Mouse (Mus musculus): ENCODE results near the gene Flt4. TPM values are rescaled to one million over a fixed set of nuclear protein-coding genes. Genes with fewer than 3 reads are reported as not detected.

Flt4 gene
- polyA plus RNA-seq, 1 experiment = 0.02 TPM

DNA sequence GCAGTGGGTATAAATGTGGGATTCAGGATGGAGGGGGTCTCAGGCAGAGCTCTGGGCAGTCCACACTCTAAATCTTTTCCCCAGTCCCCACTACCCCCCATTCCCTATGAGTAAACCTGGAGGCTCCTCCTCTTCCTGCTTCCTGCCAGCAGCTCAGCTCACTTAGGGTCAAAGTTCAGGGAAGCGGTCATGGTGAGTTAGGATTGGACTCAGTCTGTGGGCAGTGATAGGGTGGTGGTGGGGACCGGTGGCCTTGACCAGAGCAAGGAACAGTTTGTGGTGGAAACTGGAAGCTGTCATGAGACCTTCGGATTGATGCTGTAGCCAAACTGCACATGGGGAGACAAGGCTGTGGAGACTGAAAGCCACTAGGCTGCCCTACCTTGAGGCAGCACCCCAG, 15.1 kb downstream of the Flt4 start:
- H3K79me3 ChIP-seq (ENCODE audit: low read depth) = no peaks in the 10 kb centered on the region
- H3K36me3 ChIP-seq (ENCODE audit: control insufficient read depth, insufficient read depth) = no peaks in the 10 kb centered on the region
- H3K4me3 ChIP-seq (ENCODE audit: insufficient read depth, poor library complexity, severe bottlenecking) = no peak overlapping the region
- H3K79me2 ChIP-seq (ENCODE audit: control insufficient read depth, insufficient read depth) = no peaks in the 10 kb centered on the region
- peaks cover 32% of the 10 kb centered on the region for H3K27me3 ChIP-seq (ENCODE audit: control insufficient read depth, insufficient read depth, insufficient read length)
- no peak for TF ChIP-seq MYOD1 (IDR thresholded peaks at IDR 0.05; ENCODE audit: control insufficient read depth, insufficient read length, low read depth)
- H3ac ChIP-seq (ENCODE audit: control insufficient read depth, insufficient read length, low read depth) = no peak overlapping the region

DNA sequence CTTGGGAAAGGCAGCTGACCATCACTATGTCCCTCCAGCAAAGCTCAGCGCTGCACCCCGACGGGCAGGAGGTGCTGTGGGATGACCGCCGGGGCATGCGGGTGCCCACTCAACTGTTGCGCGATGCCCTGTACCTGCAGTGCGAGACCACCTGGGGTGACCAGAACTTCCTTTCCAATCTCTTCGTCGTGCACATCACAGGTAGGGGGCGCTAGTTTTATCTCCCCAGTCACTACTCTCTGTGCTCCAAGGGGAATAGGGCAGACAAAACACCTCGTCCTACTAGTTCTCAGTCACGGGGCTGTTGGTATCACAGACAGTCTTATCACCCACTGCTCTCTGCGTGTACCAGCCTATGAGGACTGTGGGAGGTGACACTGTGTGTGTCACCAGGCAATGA, 16.8 kb downstream of the Flt4 start:
- Histone ChIP-seq H3ac (ENCODE audit: control insufficient read depth, insufficient read length, low read depth) (no peak overlapping the region), H3K4me3 (ENCODE audit: insufficient read depth, poor library complexity, severe bottlenecking) (no peak overlapping the region), H3K36me3 (ENCODE audit: control insufficient read depth, insufficient read depth) (no peaks in the 10 kb centered on the region), H3K27me3 (ENCODE audit: control insufficient read depth, insufficient read depth, insufficient read length) (peaks cover 30% of the 10 kb centered on the region), H3K79me2 (ENCODE audit: control insufficient read depth, insufficient read depth) (no peaks in the 10 kb centered on the region), H3K79me3 (ENCODE audit: low read depth) (no peaks in the 10 kb centered on the region)
- no peak for TF ChIP-seq MAX (IDR thresholded peaks at IDR 0.05)

DNA sequence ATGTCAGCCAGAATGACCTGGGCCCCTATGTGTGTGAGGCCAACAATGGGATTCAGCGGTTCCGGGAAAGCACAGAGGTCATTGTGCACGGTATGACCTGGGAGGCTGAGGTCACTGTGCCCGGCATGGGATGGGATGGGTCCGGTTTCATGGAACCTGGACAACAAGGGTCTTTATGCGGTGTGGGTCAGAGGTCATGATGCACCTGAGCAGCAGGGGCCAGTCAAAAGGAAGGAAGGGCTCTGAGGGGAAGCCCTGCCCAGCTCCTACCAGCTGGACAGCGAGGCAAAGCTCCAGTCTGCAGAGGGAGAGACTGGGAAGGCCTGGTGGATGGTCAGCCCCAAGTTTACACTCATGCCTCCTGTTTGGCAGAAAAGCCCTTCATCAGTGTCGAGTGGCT, 17.7 kb downstream of the Flt4 start:
- TF ChIP-seq MAX (IDR thresholded peaks at IDR 0.05) (no peak), MYOG (IDR thresholded peaks at IDR 0.05; ENCODE audit: control insufficient read depth, extremely low read depth, insufficient read length) (no peak), USF1 (IDR thresholded peaks at IDR 0.05; ENCODE audit: low read depth) (no peak), MYOD1 (IDR thresholded peaks at IDR 0.05; ENCODE audit: control insufficient read depth, insufficient read length, low read depth) (no peak), CEBPB (IDR thresholded peaks at IDR 0.05; ENCODE audit: low read depth) (no peak), FOSL1 (IDR thresholded peaks at IDR 0.05; ENCODE audit: insufficient read depth, low read length, poor library complexity, severe bottlenecking) (no peak)
- H3K27me3 ChIP-seq (ENCODE audit: control insufficient read depth, insufficient read depth, insufficient read length) = peaks cover 27% of the 10 kb centered on the region

DNA sequence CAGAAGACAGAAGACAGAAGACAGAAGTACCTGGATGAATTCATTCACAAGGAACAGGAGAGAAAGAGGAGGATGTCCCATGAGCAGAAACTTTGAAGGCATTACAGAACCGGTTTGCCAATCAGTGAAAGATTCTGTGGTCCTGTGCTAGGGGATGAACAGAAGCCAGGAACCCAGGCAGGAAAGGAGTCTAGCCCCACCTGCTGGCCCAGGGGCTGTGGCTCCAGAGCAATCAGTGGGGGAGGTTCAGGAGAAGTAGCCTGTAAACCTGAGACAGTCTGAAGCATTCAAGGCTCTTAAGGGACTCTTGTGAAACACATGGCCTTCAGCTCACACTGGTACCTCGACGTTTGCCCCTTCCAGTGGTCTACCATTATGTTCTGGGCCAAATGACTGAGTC, 22.1 kb downstream of the Flt4 start:
- Histone ChIP-seq H3ac (ENCODE audit: control insufficient read depth, insufficient read length, low read depth) (no peak overlapping the region), H3K79me3 (ENCODE audit: low read depth) (no peaks in the 10 kb centered on the region), H3K79me2 (ENCODE audit: control insufficient read depth, insufficient read depth) (no peaks in the 10 kb centered on the region), H3K4me3 (ENCODE audit: insufficient read depth, poor library complexity, severe bottlenecking) (no peak overlapping the region), H3K36me3 (ENCODE audit: control insufficient read depth, insufficient read depth) (no peaks in the 10 kb centered on the region), H3K27me3 (ENCODE audit: control insufficient read depth, insufficient read depth, insufficient read length) (peaks cover 50% of the 10 kb centered on the region)
- TF ChIP-seq MYOG (IDR thresholded peaks at IDR 0.05; ENCODE audit: control insufficient read depth, extremely low read depth, insufficient read length) = no peak
- no peak for TF ChIP-seq USF1 (IDR thresholded peaks at IDR 0.05; ENCODE audit: low read depth)
- no peak for TF ChIP-seq FOSL1 (IDR thresholded peaks at IDR 0.05; ENCODE audit: insufficient read depth, low read length, poor library complexity, severe bottlenecking)
- no peak for TF ChIP-seq CEBPB (IDR thresholded peaks at IDR 0.05; ENCODE audit: low read depth)
- no peak for TF ChIP-seq MYOD1 (IDR thresholded peaks at IDR 0.05; ENCODE audit: control insufficient read depth, insufficient read length, low read depth)
- no peak for TF ChIP-seq MAX (IDR thresholded peaks at IDR 0.05)
- no peak for TF ChIP-seq CTCF (IDR thresholded peaks at IDR 0.05; ENCODE audit: control insufficient read depth, insufficient read depth, insufficient read length)

More for the DNA sequence above, 17.7 kb downstream of the Flt4 start:
- Histone ChIP-seq H3K79me2 (ENCODE audit: control insufficient read depth, insufficient read depth) (no peaks in the 10 kb centered on the region), H3K4me3 (ENCODE audit: insufficient read depth, poor library complexity, severe bottlenecking) (no peak overlapping the region), H3ac (ENCODE audit: control insufficient read depth, insufficient read length, low read depth) (no peak overlapping the region), H3K36me3 (ENCODE audit: control insufficient read depth, insufficient read depth) (no peaks in the 10 kb centered on the region), H3K79me3 (ENCODE audit: low read depth) (no peaks in the 10 kb centered on the region)

DNA sequence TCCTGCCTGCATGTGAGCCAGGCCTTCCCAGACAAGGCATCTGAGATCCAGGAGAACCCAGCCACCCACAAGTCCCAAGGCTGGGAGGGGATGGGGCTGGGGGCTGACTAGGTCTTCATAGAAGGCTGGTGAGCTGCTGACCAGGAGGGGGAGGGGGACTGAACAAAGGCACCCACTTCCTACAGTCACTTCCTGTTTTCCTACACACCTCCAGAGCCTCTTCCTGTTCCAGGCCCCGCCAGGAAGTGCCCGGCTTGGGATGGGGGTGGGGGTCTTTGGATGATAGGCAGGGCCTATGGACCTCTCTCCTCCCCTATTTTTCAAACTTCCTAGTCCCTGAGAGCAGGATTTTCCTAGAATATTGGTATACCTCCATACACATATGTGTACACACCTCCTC, 23.2 kb downstream of the Flt4 start:
- Histone ChIP-seq H3K36me3 (ENCODE audit: control insufficient read depth, insufficient read depth) (no peaks in the 10 kb centered on the region), H3K4me3 (ENCODE audit: insufficient read depth, poor library complexity, severe bottlenecking) (no peak overlapping the region), H3ac (ENCODE audit: control insufficient read depth, insufficient read length, low read depth) (no peak overlapping the region), H3K79me2 (ENCODE audit: control insufficient read depth, insufficient read depth) (no peaks in the 10 kb centered on the region), H3K79me3 (ENCODE audit: low read depth) (no peaks in the 10 kb centered on the region), H3K27me3 (ENCODE audit: control insufficient read depth, insufficient read depth, insufficient read length) (peaks cover 54% of the 10 kb centered on the region)
- TF ChIP-seq MYOD1 (IDR thresholded peaks at IDR 0.05; ENCODE audit: control insufficient read depth, insufficient read length, low read depth) (no peak), CTCF (IDR thresholded peaks at IDR 0.05; ENCODE audit: control insufficient read depth, insufficient read depth, insufficient read length) (no peak), FOSL1 (IDR thresholded peaks at IDR 0.05; ENCODE audit: insufficient read depth, low read length, poor library complexity, severe bottlenecking) (no peak), MAX (IDR thresholded peaks at IDR 0.05) (no peak), CEBPB (IDR thresholded peaks at IDR 0.05; ENCODE audit: low read depth) (no peak), USF1 (IDR thresholded peaks at IDR 0.05; ENCODE audit: low read depth) (no peak), MYOG (IDR thresholded peaks at IDR 0.05; ENCODE audit: control insufficient read depth, extremely low read depth, insufficient read length) (no peak)

DNA sequence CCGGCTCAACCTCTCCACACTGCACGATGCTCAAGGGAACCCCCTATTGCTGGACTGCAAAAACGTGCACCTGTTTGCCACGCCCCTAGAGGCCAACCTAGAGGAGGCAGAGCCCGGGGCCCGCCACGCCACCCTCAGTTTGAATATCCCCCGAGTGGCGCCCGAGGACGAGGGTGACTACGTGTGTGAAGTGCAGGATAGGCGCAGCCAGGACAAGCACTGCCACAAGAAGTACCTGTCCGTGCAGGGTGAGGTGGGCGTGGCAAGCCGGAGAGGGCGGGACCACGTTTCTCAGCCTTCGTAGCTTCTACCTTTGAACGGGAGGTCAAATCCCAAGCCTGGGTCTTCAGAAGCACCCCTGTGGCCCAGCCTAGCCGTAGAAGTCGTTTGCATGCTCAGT, 25.0 kb downstream of the Flt4 start:
- no peak overlapping the region for H3ac ChIP-seq (ENCODE audit: control insufficient read depth, insufficient read length, low read depth)
- no peak for TF ChIP-seq MYOD1 (IDR thresholded peaks at IDR 0.05; ENCODE audit: control insufficient read depth, insufficient read length, low read depth)
- TF ChIP-seq FOSL1 (IDR thresholded peaks at IDR 0.05; ENCODE audit: insufficient read depth, low read length, poor library complexity, severe bottlenecking) = no peak
- H3K79me3 ChIP-seq (ENCODE audit: low read depth) = no peaks in the 10 kb centered on the region
- H3K36me3 ChIP-seq (ENCODE audit: control insufficient read depth, insufficient read depth) = no peaks in the 10 kb centered on the region
- no peaks in the 10 kb centered on the region for H3K79me2 ChIP-seq (ENCODE audit: control insufficient read depth, insufficient read depth)
- no peak overlapping the region for H3K4me3 ChIP-seq (ENCODE audit: insufficient read depth, poor library complexity, severe bottlenecking)
- peaks cover 58% of the 10 kb centered on the region for H3K27me3 ChIP-seq (ENCODE audit: control insufficient read depth, insufficient read depth, insufficient read length)

Measured in C2C12 (cell line).